Mouse (Mus musculus): Measurements from ENCODE around the gene Ccdc28b. TPM values are rescaled to one million over a fixed set of nuclear protein-coding genes. Genes with fewer than 3 reads are reported as not detected.
A peak's percentile ranks its signal among the peaks of the same experiment; 100 is the strongest.

Gene Ccdc28b
- 10 to 100 TPM; 41.0 to 44.5 TPM for total RNA-seq (2021)
- long read RNA-seq, experiment 1, transcript Ccdc28b-201 (6 exons, 879 nt): major isoform, 24 of 46 reads
- long read RNA-seq, experiment 1, transcript Ccdc28b-204 (5 exons, 615 nt): minor isoform, 9 of 46 reads
- long read RNA-seq, experiment 1, partial matches to known transcripts: 1 of 46 reads
- long read RNA-seq, experiment 1, other reads (novel, unspliced or antisense): 7 of 46 reads
- long read RNA-seq, experiment 2, transcript Ccdc28b-206 (3 exons, 428 nt): minor isoform, 7 of 60 reads
- long read RNA-seq, experiment 2, transcript Ccdc28b-201 (6 exons, 879 nt): major isoform, 42 of 60 reads
- long read RNA-seq, experiment 2, partial matches to known transcripts: 0 of 60 reads
- long read RNA-seq, experiment 2, other reads (novel, unspliced or antisense): 5 of 60 reads

- no peak for DNase-seq
- intact Hi-C loops (cut with DNase I): no loop called here
Observed at GRCm38 (mm10) chr4:129623681-129624091, at the start of gene Ccdc28b. Gene Ccdc28b, minus strand, starts transcription at chr4:129623947.

DNA sequence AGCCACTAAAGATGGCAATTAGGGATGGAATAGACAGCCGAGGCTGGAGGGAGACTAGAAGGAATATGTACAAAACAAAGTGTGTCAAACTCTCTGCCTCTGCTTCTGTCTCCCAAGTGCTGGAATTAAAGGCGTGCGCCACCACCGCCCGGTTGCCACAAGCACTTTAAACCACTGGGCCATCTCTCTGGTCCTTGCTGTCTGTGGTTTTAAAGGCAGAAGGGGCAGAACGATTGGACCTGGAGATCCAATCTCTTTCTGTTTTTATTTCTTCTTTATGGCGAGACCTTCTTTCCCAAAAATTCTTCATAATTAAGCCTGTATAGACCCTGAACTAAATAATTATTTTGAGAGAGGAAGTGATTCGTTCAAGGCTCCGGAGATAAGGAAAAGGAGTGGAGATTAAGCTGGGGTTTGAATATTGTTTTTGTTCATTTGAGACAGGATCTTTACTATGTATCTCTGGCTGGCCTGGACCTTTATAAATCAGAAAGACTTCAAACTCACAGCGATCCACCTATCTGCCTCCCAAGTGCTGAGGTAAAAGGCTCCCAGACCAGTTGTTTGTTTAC, 49.2 kb upstream of the Ccdc28b start:
- DNase-seq: no peak
- intact Hi-C loops (cut with DNase I): no loop called here

DNA sequence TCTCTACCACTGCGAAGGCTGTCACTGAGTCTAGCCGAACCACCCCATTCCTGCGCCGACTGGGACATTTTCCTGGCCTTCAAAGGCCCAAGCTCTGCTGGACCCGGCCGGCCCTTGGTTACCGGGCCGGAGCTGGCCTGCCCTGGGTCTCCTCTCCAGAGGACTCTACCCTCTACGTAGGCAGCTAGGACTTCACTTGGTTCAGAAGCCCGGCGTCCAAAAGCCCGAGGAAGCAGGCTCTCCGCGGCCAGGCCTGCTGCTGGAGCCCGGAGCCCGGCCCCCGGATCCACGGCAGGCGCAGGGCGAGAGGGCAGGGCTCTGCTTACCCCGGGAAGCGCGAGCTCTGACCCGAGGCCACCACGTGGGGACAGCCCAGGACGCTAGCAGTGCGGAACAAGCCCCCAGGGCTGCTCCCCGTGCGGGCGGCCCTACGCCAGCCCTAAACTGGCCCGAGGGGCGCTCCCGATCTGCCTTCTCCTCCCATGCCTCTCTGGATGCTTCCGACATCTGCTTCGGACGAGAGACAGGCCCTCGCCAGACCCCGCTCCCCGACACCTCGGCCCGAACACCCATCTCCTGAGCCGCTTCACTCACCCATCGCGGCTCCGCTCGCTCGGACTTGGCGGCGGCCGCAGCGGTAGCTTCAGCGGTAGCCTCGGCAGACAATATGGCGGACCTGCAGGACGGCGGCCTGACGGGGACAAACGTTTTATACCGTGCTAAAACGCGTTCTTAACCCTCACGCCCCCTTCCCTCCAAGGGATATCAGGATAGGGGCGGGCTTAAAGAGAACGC, 48.5 kb upstream of the Ccdc28b start, which contains the start of gene Kpna6:
Kpna6 (minus strand) TSS at position 685 of the 795 bp plus-strand sequence.
- intact Hi-C loops (cut with DNase I): no loop called here
- DNase-seq: peak; percentile 83 to 88

DNA sequence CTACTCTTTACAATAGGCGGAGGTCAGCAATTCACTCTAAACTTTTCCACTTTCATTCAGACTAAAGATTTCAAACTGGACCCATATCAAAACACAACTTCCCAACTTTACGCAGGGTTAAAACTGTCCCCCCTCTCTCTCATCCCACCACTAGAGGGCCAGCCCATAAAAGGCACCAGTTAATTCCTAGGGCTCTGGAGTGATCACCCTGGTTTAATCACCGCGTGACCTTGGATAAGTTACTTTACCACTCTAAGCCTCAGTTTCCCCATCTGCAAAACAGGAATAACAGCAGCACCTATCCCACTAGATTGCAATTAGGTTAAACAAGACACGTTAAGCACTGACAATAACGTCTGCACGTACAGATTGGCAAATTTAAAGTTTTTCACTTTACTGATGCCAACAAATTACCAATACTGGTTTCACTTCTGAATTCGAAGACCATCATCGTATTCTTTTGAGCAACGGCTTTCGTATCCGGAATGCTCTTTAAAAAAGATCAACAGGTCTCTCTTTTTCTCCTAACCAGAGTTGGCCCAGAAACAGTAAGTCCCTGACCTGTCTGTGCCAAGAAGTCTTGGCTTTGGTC, 47.8 kb upstream of the Ccdc28b start:
- DNase-seq: peak in 1 of 2 experiments; percentile 20
- intact Hi-C loops (cut with DNase I): no loop called here

DNA sequence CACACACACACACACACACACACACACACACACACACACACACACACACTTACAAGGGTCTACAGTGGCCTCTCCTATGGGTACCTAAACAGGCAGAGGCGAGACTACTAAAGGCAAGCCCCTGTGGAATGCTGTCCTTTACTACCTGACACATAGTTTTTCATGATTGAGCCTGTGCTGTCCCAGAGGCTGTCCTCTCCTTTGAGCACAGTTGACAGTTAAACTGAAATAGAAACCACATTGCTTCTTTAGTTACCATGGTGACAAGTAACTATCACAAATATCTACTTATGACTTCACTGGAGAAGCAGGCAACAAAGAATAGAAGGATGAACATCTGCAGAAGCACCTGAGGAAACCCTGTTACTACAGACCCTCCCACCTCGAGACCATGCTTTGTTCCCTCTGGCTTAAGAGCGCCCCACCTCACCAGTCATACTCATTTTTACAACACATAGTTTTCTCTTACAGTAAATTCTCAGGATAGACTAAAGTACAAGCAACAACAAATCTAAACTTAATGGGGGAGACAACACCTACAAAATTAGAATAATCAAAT, 38.6 kb upstream of the Ccdc28b start:
- intact Hi-C loops (cut with DNase I): no loop called here
- DNase-seq: no peak

GRCm38 (mm10) chr4:129661584-129661983, 37.8 kb upstream of the Ccdc28b start:
- no peak for DNase-seq
- intact Hi-C loops (cut with DNase I): no loop called here

DNA sequence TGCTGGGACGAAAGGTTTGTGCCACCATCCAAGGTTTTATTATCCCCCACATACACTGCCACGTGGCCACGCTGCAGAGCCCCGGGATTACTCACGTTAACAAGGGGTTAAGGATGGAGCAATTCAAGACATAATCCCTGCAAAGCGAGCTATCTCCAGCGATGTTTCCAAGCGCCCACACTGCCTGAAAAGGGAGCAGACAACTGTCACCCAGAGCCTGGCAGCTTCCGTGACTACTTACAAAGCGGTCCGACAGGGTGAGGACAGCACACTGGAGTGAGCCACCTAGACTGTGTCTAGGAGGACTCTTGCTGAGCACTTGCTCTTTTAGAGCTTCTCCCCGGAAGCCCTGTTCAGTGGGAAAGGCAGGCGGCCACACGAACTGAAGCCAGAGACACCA, 31.0 kb upstream of the Ccdc28b start:
- intact Hi-C loops (cut with DNase I): no loop called here
- DNase-seq: no peak

DNA sequence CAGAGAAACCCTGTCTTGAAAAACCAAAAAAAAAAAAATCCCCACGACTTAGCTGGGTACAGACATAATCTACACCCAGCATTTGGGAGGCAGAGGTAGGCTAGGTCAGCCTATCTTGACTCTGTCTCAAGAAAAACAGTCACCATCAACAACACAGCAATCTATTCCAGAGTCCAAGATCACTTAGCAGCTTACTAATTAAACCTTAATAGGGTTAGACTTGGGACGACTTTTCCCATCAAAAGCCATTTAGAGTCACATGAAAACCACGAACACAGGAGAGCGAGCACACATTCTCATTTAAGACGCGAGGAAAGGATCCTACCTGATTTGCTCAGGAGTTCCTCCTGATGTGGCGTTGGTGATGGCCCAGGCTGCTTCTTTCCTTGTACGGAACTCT, 26.6 kb upstream of the Ccdc28b start:
- no peak for DNase-seq
- intact Hi-C loops (cut with DNase I): no loop called here

DNA sequence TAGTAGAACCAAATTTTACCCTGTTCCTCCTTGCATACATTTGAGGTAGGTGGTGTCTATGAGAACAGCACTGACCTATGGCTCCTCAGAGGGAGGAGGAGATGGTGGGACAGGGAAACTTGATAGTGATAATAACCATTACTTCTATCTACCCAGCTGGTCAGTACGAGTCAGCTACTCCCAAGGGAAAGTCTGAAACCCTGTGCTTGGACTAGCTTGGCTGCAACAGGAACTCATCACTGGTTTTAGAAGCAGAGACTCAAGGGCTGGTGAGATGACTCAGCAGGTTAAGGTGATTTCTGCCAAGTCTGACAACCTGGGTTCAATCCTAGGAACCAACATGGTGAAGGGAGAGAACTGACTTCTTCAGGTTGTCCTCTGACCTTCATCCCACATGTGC, 24.9 kb upstream of the Ccdc28b start:
- intact Hi-C loops (cut with DNase I): no loop called here
- DNase-seq: no peak

DNA sequence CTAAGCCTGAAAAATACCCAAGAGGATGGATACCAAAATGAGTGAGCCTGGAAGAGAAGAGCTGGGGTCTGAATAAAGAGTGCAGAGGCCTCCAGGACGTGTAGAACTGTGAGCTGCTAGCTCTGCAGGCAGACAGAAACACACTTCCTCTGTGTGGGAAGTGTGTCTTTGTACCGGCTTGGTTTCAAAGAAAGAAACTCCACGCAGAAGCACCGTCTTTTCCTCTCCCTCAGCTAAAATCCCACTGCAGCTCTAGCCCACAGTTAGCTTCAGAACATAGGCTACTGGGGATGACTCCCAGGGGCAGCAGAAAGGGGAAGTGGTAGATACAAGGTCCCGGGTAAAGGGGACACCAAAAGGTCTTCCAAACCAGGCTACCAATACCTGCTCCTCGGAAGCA, 21.5 kb upstream of the Ccdc28b start:
- no peak for DNase-seq
- intact Hi-C loops (cut with DNase I): no loop called here

GRCm38 (mm10) chr4:129641756-129642155, 18.0 kb upstream of the Ccdc28b start:
- DNase-seq: no peak
- intact Hi-C loops (cut with DNase I): no loop called here

DNA sequence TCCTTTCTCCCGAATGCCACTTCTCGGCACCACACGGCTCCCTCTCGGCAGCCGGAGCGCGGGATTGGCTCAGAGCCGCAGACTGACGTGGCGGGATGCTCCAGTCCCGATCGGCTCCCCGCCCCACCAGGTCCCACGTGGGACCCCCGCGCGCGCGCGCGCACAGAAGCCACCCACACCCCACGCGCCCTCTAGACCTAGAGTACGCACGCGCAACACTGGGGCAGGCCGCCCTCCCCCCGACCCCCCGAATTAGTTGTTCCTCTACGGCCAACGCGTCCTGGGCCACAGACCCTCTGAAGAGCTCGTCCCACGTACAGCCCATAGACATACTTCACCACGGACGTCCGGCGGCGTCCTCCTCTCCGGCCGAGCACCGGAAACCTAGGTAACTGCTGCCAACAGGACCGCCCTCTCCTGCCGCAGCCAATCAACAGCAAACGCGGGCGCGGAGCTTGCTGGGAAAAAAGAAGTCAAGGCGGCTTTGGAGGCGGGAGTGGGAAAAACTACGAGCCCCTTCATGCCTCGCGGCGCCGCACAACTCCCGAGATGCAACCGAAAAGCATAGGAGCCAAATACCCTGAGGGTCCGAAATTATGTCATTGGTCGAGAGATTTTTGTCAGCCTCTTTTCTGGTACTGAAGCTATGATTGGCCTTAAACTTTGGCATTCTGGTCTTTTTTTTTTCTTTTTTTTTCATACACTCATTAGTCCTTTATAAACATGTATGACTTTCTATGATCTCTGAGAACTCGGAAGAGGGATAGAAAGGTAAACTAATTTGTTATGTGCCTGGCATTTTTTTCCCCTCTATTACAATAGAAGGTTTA, 17.1 kb upstream of the Ccdc28b start, which contains the start of gene Txlna:
Txlna (minus strand) TSS at position 428 of the 830 bp plus-strand sequence.
- peak; percentile 93 to 94 for DNase-seq
- intact Hi-C loops (cut with DNase I): no loop called here

GRCm38 (mm10) chr4:129640101-129640637, 16.4 kb upstream of the Ccdc28b start:
- intact Hi-C loops (cut with DNase I): no loop called here
- DNase-seq: no peak

GRCm38 (mm10) chr4:129639221-129639620, 15.5 kb upstream of the Ccdc28b start:
- intact Hi-C loops (cut with DNase I): no loop called here

GRCm38 (mm10) chr4:129633852-129634251, 10.1 kb upstream of the Ccdc28b start:
- intact Hi-C loops (cut with DNase I): no loop called here
- no peak for DNase-seq

More at GRCm38 (mm10) chr4:129639221-129639620, 15.5 kb upstream of the Ccdc28b start:
- DNase-seq: no peak

DNA sequence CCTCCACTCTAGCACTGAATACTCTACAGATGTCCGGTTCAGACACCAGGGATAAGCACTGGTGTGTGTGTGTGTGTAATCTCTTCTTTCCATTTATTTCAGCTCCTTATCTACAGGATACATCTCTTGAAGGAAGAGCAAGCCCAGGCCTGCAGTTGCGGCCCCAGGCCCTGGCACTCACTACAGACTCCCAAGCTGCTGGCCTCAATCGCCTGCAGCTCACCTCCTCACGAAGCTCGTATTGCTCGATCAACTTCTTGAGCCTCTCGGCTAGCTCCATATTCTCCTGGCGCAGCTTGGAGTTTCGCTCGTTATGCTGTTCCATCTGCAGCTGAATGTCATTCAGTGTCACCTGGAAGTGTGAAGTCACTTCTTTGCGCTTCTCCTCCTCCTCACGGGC, 8.1 kb upstream of the Ccdc28b start:
- intact Hi-C loops (cut with DNase I): no loop called here
- no peak for DNase-seq

GRCm38 (mm10) chr4:129630944-129631343, 7.2 kb upstream of the Ccdc28b start:
- intact Hi-C loops (cut with DNase I): no loop called here
- DNase-seq: no peak

DNA sequence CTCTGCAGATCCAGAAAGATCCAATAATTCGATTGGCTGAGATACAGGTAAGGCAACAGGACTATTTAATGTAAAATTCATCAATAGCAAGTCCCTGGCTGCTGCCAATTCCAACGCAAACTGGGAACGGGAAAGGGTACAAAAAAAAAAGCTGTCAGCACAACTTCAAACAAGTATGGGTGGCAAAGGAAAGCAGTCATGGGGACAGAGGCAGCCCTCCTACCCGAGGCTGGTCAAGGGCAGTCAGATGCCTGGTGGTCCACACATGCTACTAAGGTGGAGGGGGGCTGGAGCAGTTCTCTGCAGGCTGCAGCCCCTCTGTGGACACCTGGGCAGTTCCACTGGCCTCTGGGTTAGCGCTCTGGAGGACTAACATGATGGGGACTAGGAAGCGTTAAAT, 2.3 kb upstream of the Ccdc28b start:
- intact Hi-C loops (cut with DNase I): no loop called here
- DNase-seq: no peak

DNA sequence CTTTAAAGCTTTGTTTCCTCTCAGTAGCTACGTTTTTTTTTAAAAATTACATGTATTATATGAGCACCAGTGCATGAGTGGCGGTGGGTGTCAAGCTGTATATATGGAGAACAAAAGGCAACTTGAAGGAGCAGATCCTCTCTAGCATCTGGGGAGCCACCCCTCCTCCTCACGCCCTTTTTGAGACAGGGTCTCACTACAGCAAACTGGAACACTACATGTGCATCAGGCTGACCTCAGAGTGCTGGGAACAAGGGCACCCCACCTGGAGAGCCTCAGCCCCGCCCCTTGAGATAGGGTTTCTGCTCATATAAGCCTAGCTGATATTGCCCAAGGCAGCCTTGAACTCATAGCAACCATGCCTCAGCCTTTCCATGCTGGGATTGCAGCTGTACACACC, 1.7 kb upstream of the Ccdc28b start:
- no peak for DNase-seq
- intact Hi-C loops (cut with DNase I): no loop called here

All from gastrocnemius, postnatal 36 days (tissue).